Mouse (Mus musculus): ENCODE data around the gene Sirt7.

- TF ChIP-seq CTCF (conservative IDR thresholded peaks at IDR 0.05 in 1 of 2, IDR thresholded peaks at IDR 0.05 in 1 of 2; ENCODE audit: low read depth in 2 of 2, low read length in 2 of 2) (no peak), MXI1 (IDR thresholded peaks at IDR 0.05; ENCODE audit: low read depth, low read length) (peak; percentile 87), USF1 (IDR thresholded peaks at IDR 0.05; ENCODE audit: low read depth, low read length) (no peak; the same call in 1 of the 2 replicates), POLR2A (IDR thresholded peaks at IDR 0.05; ENCODE audit: low read depth, low read length) (peak; percentile 96), SMC3 (IDR thresholded peaks at IDR 0.05; ENCODE audit: low read depth, low read length) (no peak), ZMIZ1 (IDR thresholded peaks at IDR 0.05; ENCODE audit: low read depth, low read length) (peak; percentile 94), PAX5 (IDR thresholded peaks at IDR 0.05; ENCODE audit: low read length) (no peak), TBP (conservative IDR thresholded peaks at IDR 0.05; ENCODE audit: low read depth, low read length) (peak; percentile 52; the same call in 1 of the 2 replicates)
Observed at GRCm38 (mm10) chr11:120617519-120618112, 7.4 kb downstream of the Sirt7 start, which contains the start of gene Pcyt2.

All from CH12.LX (cell line).